Mouse (Mus musculus) v-Abl transformed pro-B cells (cell line): ENCODE results near the gene Cers5.

ENCODE experiments used
- in situ Hi-C, 2 experiments: fragments of 400-800 bp; cut with MboI; formaldehyde crosslinking; loops; one replicate each; pipeline ENCODE4 v1.15.1; 2025; ENCODE audit not compliant: unreplicated experiment in 2 of 2

Cers5 gene

GRCm38 (mm10) chr15:99772881-99772924 lies at the start of gene Cers5:
TSS of gene Cers5 (minus strand) at chr15:99772885.
- in situ Hi-C loops, result loop anchor here (5.0 kb wide), 2 partner anchors 45 to 50 kb away; partner anchors contain the start of gene Cox14 (in 1 of the 2)

GRCm38 (mm10) chr15:99819621-99820279 lies 47.1 kb upstream of the Cers5 start:
- in situ Hi-C loops, result no loop called here

- in situ Hi-C loops, result no loop called here
Observed at GRCm38 (mm10) chr15:99819109-99819440, 46.4 kb upstream of the Cers5 start.

- in situ Hi-C loops, result no loop called here
Observed at GRCm38 (mm10) chr15:99818321-99819108, 45.8 kb upstream of the Cers5 start.

GRCm38 (mm10) chr15:99817343-99818235 lies 44.9 kb upstream of the Cers5 start:
- in situ Hi-C loops, result no loop called here

- in situ Hi-C loops, result no loop called here
Observed at GRCm38 (mm10) chr15:99815999-99816398, 43.3 kb upstream of the Cers5 start.

- in situ Hi-C loops, result no loop called here
Observed at GRCm38 (mm10) chr15:99814554-99815260, 42.0 kb upstream of the Cers5 start.

- in situ Hi-C loops, result no loop called here
Observed at GRCm38 (mm10) chr15:99813639-99814038, 41.0 kb upstream of the Cers5 start.

- in situ Hi-C loops, result no loop called here
Observed at GRCm38 (mm10) chr15:99812097-99812496, 39.4 kb upstream of the Cers5 start.

- in situ Hi-C loops, result no loop called here
Observed at GRCm38 (mm10) chr15:99807776-99808735, 35.4 kb upstream of the Cers5 start.

- in situ Hi-C loops, result no loop called here
Observed at GRCm38 (mm10) chr15:99806171-99806570, 33.5 kb upstream of the Cers5 start.

- in situ Hi-C loops, result no loop called here
Observed at GRCm38 (mm10) chr15:99805673-99806072, 33.0 kb upstream of the Cers5 start.

- in situ Hi-C loops, result no loop called here
Observed at GRCm38 (mm10) chr15:99803186-99803644, 30.5 kb upstream of the Cers5 start.

- in situ Hi-C loops, result no loop called here
Observed at GRCm38 (mm10) chr15:99801885-99802572, 29.3 kb upstream of the Cers5 start.

- in situ Hi-C loops, result loop anchor here in 1 of 2 experiments (25.0 kb wide), 1 partner anchor 112 kb away; no protein-coding TSS in a partner anchor
Observed at GRCm38 (mm10) chr15:99799706-99800105, 27.0 kb upstream of the Cers5 start.

- in situ Hi-C loops, result loop anchor here in 1 of 2 experiments (25.0 kb wide), 1 partner anchor 111 kb away; no protein-coding TSS in a partner anchor
Observed at GRCm38 (mm10) chr15:99797898-99798297, 25.2 kb upstream of the Cers5 start.

GRCm38 (mm10) chr15:99796735-99797134 lies 24.1 kb upstream of the Cers5 start:
- in situ Hi-C loops, result loop anchor here in 1 of 2 experiments (25.0 kb wide), 1 partner anchor 109 kb away; no protein-coding TSS in a partner anchor

- in situ Hi-C loops, result loop anchor here in 1 of 2 experiments (25.0 kb wide), 1 partner anchor 109 kb away; no protein-coding TSS in a partner anchor
Observed at GRCm38 (mm10) chr15:99796066-99796465, 23.4 kb upstream of the Cers5 start.
